Mouse (Mus musculus) heart, adult 2 months (tissue): ENCODE results near the gene Aldh16a1.

Experiments
- CTCF ChIP-seq: fragments of 200-600 bp; IDR thresholded peaks from 2 replicates; pipeline ENCODE4 v1.8.1; 2022; ENCODE audit warnings: antibody characterized with exemption, mild to moderate bottlenecking, moderate library complexity
- EP300 ChIP-seq: fragments of 200-500 bp; IDR thresholded peaks from 2 replicates; pipeline ENCODE4 v1.6.1; 2011; ENCODE audit warnings: low read depth, low read length, control low read depth; ENCODE audit not compliant: insufficient read depth
- POLR2A ChIP-seq: fragments of 200-500 bp; IDR thresholded peaks from 2 replicates; pipeline ENCODE4 v1.6.1; 2011; ENCODE audit warnings: mild to moderate bottlenecking, low read depth, low read length, control low read depth; ENCODE audit not compliant: insufficient read depth

DNA sequence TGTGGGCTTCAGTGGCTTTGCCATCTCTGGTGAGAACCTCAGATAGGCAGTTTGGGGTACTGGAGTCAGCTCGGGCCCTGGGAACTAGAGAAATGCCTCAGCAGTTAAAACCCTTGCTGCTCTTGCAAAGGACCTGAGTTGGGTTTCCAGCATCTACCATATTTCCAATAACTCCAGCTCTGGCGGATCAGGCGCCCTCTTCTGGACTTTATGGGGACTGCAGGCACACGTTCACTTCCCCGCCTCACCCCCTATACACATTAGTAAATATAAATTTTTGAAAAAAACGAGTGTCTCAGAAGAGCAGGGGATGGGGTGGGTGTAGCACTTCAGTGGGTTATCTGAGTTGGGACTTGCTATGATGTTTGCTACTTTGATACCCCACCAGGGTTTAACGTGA, 18.6 kb upstream of the Aldh16a1 start:
- TF ChIP-seq CTCF (peak; percentile 65), EP300 (no peak), POLR2A (no peak)
